In the genomic region with DNA sequence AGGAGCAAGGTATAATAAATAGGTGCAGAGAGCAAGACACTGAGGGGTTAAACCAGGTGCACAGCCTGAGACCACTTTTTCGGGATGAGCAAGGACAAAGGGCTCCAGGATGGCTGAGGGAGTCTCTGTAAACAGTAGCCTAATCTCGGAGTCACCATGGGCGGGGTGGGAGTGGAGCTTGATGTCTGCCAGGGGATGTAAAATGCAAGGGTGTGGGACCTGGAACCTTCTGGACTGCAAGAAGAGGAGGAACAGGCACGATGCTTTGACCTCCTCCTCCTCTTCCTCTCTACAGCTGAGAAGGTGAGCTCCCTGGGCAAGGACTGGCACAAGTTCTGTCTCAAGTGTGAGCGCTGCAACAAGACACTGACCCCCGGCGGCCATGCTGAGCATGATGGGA, we compare ENCODE assay signal across 8 mouse cellular contexts. TPM values are rescaled to one million over a fixed set of nuclear protein-coding genes. Genes with fewer than 3 reads are reported as not detected.
A peak's percentile ranks its signal among the peaks of the same experiment; 100 is the strongest.
DNase-seq lines count a peak whose midpoint lies in the region; ATAC-seq and TF ChIP-seq lines count a peak whose summit lies in the region.

No protein-coding gene starts in this region.

- no peak for TF ChIP-seq EP300 in heart, postnatal 0 days (IDR thresholded peaks at IDR 0.05; ENCODE audit: low read depth)

- H3K27me3 ChIP-seq in kidney, embryonic 16.5 days (ENCODE audit: insufficient read depth, low read length): no peaks in the 10 kb centered on the region
- no peaks in the 10 kb centered on the region for H3K27me3 ChIP-seq in heart, postnatal 0 days (ENCODE audit: control insufficient read depth, insufficient read depth, low read length)
- H3K27me3 ChIP-seq in liver, embryonic 12.5 days (replicated peaks): peaks cover 65% of the 10 kb centered on the region

- H3K4me2 ChIP-seq in kidney, embryonic 16.5 days (replicated peaks; ENCODE audit: low read depth, low read length): peak overlapping the region; percentile 78
- H3K4me2 ChIP-seq in heart, postnatal 0 days (ENCODE audit: low read depth, low read length): peak overlapping the region; percentile 91
- peak overlapping the region; percentile 40 for H3K4me2 ChIP-seq in liver, embryonic 12.5 days

- no peak for TF ChIP-seq POLR2A in olfactory bulb, adult 2 months (IDR thresholded peaks at IDR 0.05; ENCODE audit: insufficient read depth, low read depth, low read length)

- H3K36me3 ChIP-seq in kidney, embryonic 16.5 days (ENCODE audit: insufficient read depth, low read length): peaks cover 20% of the 10 kb centered on the region
- H3K36me3 ChIP-seq in heart, postnatal 0 days (replicated peaks; ENCODE audit: control insufficient read depth, insufficient read depth, low read length): peaks cover 31% of the 10 kb centered on the region
- H3K36me3 ChIP-seq in liver, embryonic 12.5 days: peaks cover 8% of the 10 kb centered on the region

- H3K4me1 ChIP-seq in kidney, embryonic 16.5 days (ENCODE audit: insufficient read depth, low read length): peaks cover 81% of the 10 kb centered on the region
- peaks cover 56% of the 10 kb centered on the region for H3K4me1 ChIP-seq in heart, postnatal 0 days (ENCODE audit: control insufficient read depth, insufficient read depth)
- H3K4me1 ChIP-seq in liver, embryonic 12.5 days: peaks cover 80% of the 10 kb centered on the region
- peaks cover 71% of the 10 kb centered on the region for H3K4me1 ChIP-seq in olfactory bulb, adult 2 months (ENCODE audit: control insufficient read depth, insufficient read depth, low read length)

- no peak for ATAC-seq in kidney, embryonic 16.5 days (ENCODE audit: low FRiP score, low TSS enrichment)
- no peak for ATAC-seq in heart, postnatal 0 days (ENCODE audit: insufficient read depth, low read depth)
- no peak for ATAC-seq in liver, embryonic 12.5 days

- no peak for TF ChIP-seq CTCF in heart, postnatal 0 days (IDR thresholded peaks at IDR 0.05; ENCODE audit: low read depth)
- TF ChIP-seq CTCF in olfactory bulb, adult 2 months (IDR thresholded peaks at IDR 0.05; ENCODE audit: insufficient read depth, low read depth, low read length): no peak

- H3K9me3 ChIP-seq in kidney, embryonic 16.5 days (ENCODE audit: low read length): no peaks in the 10 kb centered on the region
- no peaks in the 10 kb centered on the region for H3K9me3 ChIP-seq in heart, postnatal 0 days (replicated peaks; ENCODE audit: control insufficient read depth, low read length)
- no peaks in the 10 kb centered on the region for H3K9me3 ChIP-seq in liver, embryonic 12.5 days (replicated peaks)

- peak overlapping the region; percentile 71 for H3K4me3 ChIP-seq in kidney, embryonic 16.5 days (ENCODE audit: low read length)
- peak overlapping the region; percentile 88 for H3K4me3 ChIP-seq in heart, postnatal 0 days (ENCODE audit: low read depth, low read length)
- H3K4me3 ChIP-seq in liver, embryonic 12.5 days: peak overlapping the region; percentile 4; the same call in 1 of the 2 replicates
- 0 out of 2 replicates have a peak overlapping the region, but pooled peaks have one; percentile 20 for H3K4me3 ChIP-seq in olfactory bulb, adult 2 months (ENCODE audit: insufficient read depth, low read depth, low read length)

- peak overlapping the region; percentile 82 for H3K27ac ChIP-seq in kidney, embryonic 16.5 days (ENCODE audit: low read length)
- peak overlapping the region; percentile 98 for H3K27ac ChIP-seq in heart, postnatal 0 days (ENCODE audit: low read depth)
- H3K27ac ChIP-seq in liver, embryonic 12.5 days: peak overlapping the region; percentile 23; the same call in 1 of the 2 replicates
- H3K27ac ChIP-seq in olfactory bulb, adult 2 months (ENCODE audit: insufficient read depth, low read depth, low read length): peak overlapping the region; percentile 43

- WGBS in kidney, embryonic 16.5 days: 51% methylated on average over 7 of the region's 7 CpGs
- WGBS in heart, postnatal 0 days: 21% methylated on average over 7 of the region's 7 CpGs
- WGBS in liver, embryonic 12.5 days (ENCODE audit: insufficient replicate concordance): 48% methylated on average over 7 of the region's 7 CpGs
- 64% methylated on average over 7 of the region's 7 CpGs for WGBS in olfactory bulb, adult 2 months

- peak overlapping the region; percentile 59 for H3K9ac ChIP-seq in kidney, embryonic 16.5 days (replicated peaks; ENCODE audit: low read length)
- peak overlapping the region; percentile 75 for H3K9ac ChIP-seq in heart, postnatal 0 days (replicated peaks; ENCODE audit: low read depth, low read length)
- no peak overlapping the region for H3K9ac ChIP-seq in liver, embryonic 12.5 days

- DNase-seq in kidney, adult 9 months: no peak
- DNase-seq in heart, postnatal 0 days (ENCODE audit: low spot score): no peak
- DNase-seq in adrenal gland, postnatal 10 days: no peak
- DNase-seq in urinary bladder, postnatal 25 days (ENCODE audit: low spot score): no peak
- no peak for DNase-seq in adipocyte (ENCODE audit: low spot score)

RNA-seq across cellular contexts. Expression of gene Crip1, which starts 3.0 kb away (rescaled TPM):
- polyA plus RNA-seq in kidney, embryonic 16.5 days (2015; fragmentation: Nextera tagmentation; extraction: Ambion mirVana): 270 and 293 TPM in 2 replicates
- 286 and 487 TPM in 2 replicates for total RNA-seq in heart, postnatal 0 days (2014; rRNA removed; ENCODE audit: low replicate concordance)
- 831 and 871 TPM in 2 replicates for polyA plus RNA-seq in heart, postnatal 0 days (2015; fragmentation: Nextera tagmentation; extraction: Ambion mirVana)
- 96.9 and 99.8 TPM in 2 replicates for polyA plus RNA-seq in liver, embryonic 12.5 days (2016; fragmentation: Nextera tagmentation; extraction: Ambion mirVana)
- not detected in 2 replicates for polyA plus RNA-seq in olfactory bulb, adult 2 months (2012; ENCODE audit: insufficient read depth, insufficient read length, low replicate concordance, missing spikeins)
- total RNA-seq in adrenal gland, postnatal 10 days (2021): 100 to 1,000 TPM; 151 to 176 TPM

RNA-seq across cellular contexts. Expression of gene Crip2, which starts 3.1 kb away (rescaled TPM):
- 244 and 263 TPM in 2 replicates for polyA plus RNA-seq in kidney, embryonic 16.5 days (2015; fragmentation: Nextera tagmentation; extraction: Ambion mirVana)
- 1,394 and 1,556 TPM in 2 replicates for total RNA-seq in heart, postnatal 0 days (2014; rRNA removed; ENCODE audit: low replicate concordance)
- polyA plus RNA-seq in heart, postnatal 0 days (2015; fragmentation: Nextera tagmentation; extraction: Ambion mirVana): 2,321 and 2,395 TPM in 2 replicates
- polyA plus RNA-seq in liver, embryonic 12.5 days (2016; fragmentation: Nextera tagmentation; extraction: Ambion mirVana): 52.1 and 53.5 TPM in 2 replicates
- not detected in 2 replicates for polyA plus RNA-seq in olfactory bulb, adult 2 months (2012; ENCODE audit: insufficient read depth, insufficient read length, low replicate concordance, missing spikeins)
- 100 to 1,000 TPM; 184 to 199 TPM for total RNA-seq in adrenal gland, postnatal 10 days (2021)

RNA-seq across cellular contexts. Expression of gene Tedc1, which starts 13.1 kb away (rescaled TPM):
- 38.2 and 45.5 TPM in 2 replicates for polyA plus RNA-seq in kidney, embryonic 16.5 days (2015; fragmentation: Nextera tagmentation; extraction: Ambion mirVana)
- total RNA-seq in heart, postnatal 0 days (2014; rRNA removed; ENCODE audit: low replicate concordance): 6.7 and 16.5 TPM in 2 replicates
- polyA plus RNA-seq in heart, postnatal 0 days (2015; fragmentation: Nextera tagmentation; extraction: Ambion mirVana): 4.5 and 4.9 TPM in 2 replicates
- 18.3 and 18.5 TPM in 2 replicates for polyA plus RNA-seq in liver, embryonic 12.5 days (2016; fragmentation: Nextera tagmentation; extraction: Ambion mirVana)
- polyA plus RNA-seq in olfactory bulb, adult 2 months (2012; ENCODE audit: insufficient read depth, insufficient read length, low replicate concordance, missing spikeins): not detected in 2 replicates
- total RNA-seq in adrenal gland, postnatal 10 days (2021): 1 to 10 TPM; 3.1 to 5.4 TPM

RNA-seq across cellular contexts. Expression of gene Tmem121, which starts 42.6 kb away (rescaled TPM):
- 8.6 and 10.9 TPM in 2 replicates for polyA plus RNA-seq in kidney, embryonic 16.5 days (2015; fragmentation: Nextera tagmentation; extraction: Ambion mirVana)
- total RNA-seq in heart, postnatal 0 days (2014; rRNA removed; ENCODE audit: low replicate concordance): 0.97 and 4.8 TPM in 2 replicates
- 1.2 TPM in 2 replicates for polyA plus RNA-seq in heart, postnatal 0 days (2015; fragmentation: Nextera tagmentation; extraction: Ambion mirVana)
- 1.0 and 1.2 TPM in 2 replicates for polyA plus RNA-seq in liver, embryonic 12.5 days (2016; fragmentation: Nextera tagmentation; extraction: Ambion mirVana)
- polyA plus RNA-seq in olfactory bulb, adult 2 months (2012; ENCODE audit: insufficient read depth, insufficient read length, low replicate concordance, missing spikeins): not detected in 2 replicates
- 1 to 10 TPM; 3.0 to 3.1 TPM for total RNA-seq in adrenal gland, postnatal 10 days (2021)

RNA-seq across cellular contexts. Expression of gene Mta1, which starts 45.1 kb away (rescaled TPM):
- 15.4 and 15.9 TPM in 2 replicates for polyA plus RNA-seq in kidney, embryonic 16.5 days (2015; fragmentation: Nextera tagmentation; extraction: Ambion mirVana)
- 26.3 and 32.0 TPM in 2 replicates for total RNA-seq in heart, postnatal 0 days (2014; rRNA removed; ENCODE audit: low replicate concordance)
- polyA plus RNA-seq in heart, postnatal 0 days (2015; fragmentation: Nextera tagmentation; extraction: Ambion mirVana): 10.9 and 11.8 TPM in 2 replicates
- 7.2 and 7.7 TPM in 2 replicates for polyA plus RNA-seq in liver, embryonic 12.5 days (2016; fragmentation: Nextera tagmentation; extraction: Ambion mirVana)
- not detected in 2 replicates for polyA plus RNA-seq in olfactory bulb, adult 2 months (2012; ENCODE audit: insufficient read depth, insufficient read length, low replicate concordance, missing spikeins)
- 10 to 100 TPM; 78.1 to 85.9 TPM for total RNA-seq in adrenal gland, postnatal 10 days (2021)

Comparison
In these comparisons a context has a peak if more than half of its experiments do, and no peak if none do; other contexts are left out.
1. H3K27ac ChIP-seq: peak in every context shown above with its lines; median percentile 98 in heart, postnatal 0 days; 82 in kidney, embryonic 16.5 days; 43 in olfactory bulb, adult 2 months; 23 in liver, embryonic 12.5 days.
2. H3K4me2 ChIP-seq: peak in every context shown above with its lines; median percentile 91 in heart, postnatal 0 days; 78 in kidney, embryonic 16.5 days; 40 in liver, embryonic 12.5 days.
3. H3K4me3 ChIP-seq: peak in every context shown above with its lines; median percentile 88 in heart, postnatal 0 days; 71 in kidney, embryonic 16.5 days; 20 in olfactory bulb, adult 2 months; 4 in liver, embryonic 12.5 days.
4. RNA of gene Crip1, which starts 3.0 kb away (polyA plus RNA-seq): 831 to 871 TPM in heart, postnatal 0 days, 270 to 293 TPM in kidney, embryonic 16.5 days and 96.9 to 99.8 TPM in liver, embryonic 12.5 days; not detected in olfactory bulb, adult 2 months; every median in the first group is over 10 times any median in the second.
5. RNA of gene Crip2, which starts 3.1 kb away (polyA plus RNA-seq): 2,321 to 2,395 TPM in heart, postnatal 0 days, 244 to 263 TPM in kidney, embryonic 16.5 days and 52.1 to 53.5 TPM in liver, embryonic 12.5 days; not detected in olfactory bulb, adult 2 months; every median in the first group is over 10 times any median in the second.